Mouse (Mus musculus) urinary bladder, postnatal 4 days (tissue): ENCODE measurements around the gene Arhgap31.
A peak's percentile ranks its signal among the peaks of the same experiment; 100 is the strongest.

Source experiments
- DNase-seq, 2 experiments: peaks; one replicate each; pipeline ENCODE4 v3.0.0; 2021 to 2022; ENCODE audit warnings: low spot score in 2 of 2

Arhgap31 gene

GRCm38 (mm10) chr16:38602989-38603804 is 109.9 kb downstream of the Arhgap31 start:
- no peak for DNase-seq

- no peak for DNase-seq
Measured at GRCm38 (mm10) chr16:38598986-38599680, 113.9 kb downstream of the Arhgap31 start.

GRCm38 (mm10) chr16:38596651-38597050 is 116.4 kb downstream of the Arhgap31 start:
- no peak for DNase-seq

DNA sequence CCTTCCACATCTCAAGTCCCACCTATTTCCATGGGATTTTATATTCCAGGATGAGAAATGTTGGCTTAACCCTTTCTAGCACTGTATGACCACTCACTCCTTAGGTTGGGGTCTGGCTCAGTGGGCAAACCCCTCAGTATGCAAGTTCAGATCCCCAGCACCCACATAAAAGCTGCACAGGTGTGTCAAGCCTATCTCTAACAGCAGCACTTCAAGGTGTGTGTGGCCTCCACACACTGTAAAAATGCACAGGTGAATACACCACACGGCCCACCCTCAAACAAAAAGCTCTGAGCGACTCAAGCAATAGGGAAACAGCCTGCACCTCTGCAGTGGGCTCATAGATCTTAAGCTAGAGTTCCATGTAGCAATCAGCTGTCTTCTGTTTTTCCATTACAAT is 117.0 kb downstream of the Arhgap31 start:
- no peak for DNase-seq

DNA sequence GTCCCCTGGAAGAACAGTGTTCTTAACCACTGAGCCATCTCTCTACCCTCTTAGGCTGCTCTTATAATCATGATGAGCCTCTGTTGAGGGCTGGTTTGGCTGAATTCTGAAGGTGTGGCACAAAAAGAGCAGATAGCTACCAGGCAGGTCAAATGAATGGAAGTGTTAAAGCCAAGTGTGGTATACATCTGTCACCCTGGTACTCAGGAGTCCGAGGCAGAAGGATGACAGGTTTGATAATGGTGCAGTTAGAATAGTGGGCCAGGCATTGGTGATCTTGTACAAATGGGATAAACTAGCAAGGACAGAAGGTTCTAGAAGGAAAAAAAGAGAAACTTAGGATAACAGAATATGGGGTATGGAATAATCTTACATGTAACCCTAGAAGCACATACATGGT is 118.6 kb downstream of the Arhgap31 start:
- no peak for DNase-seq

GRCm38 (mm10) chr16:38592946-38593345 is 120.1 kb downstream of the Arhgap31 start:
- DNase-seq: no peak

DNA sequence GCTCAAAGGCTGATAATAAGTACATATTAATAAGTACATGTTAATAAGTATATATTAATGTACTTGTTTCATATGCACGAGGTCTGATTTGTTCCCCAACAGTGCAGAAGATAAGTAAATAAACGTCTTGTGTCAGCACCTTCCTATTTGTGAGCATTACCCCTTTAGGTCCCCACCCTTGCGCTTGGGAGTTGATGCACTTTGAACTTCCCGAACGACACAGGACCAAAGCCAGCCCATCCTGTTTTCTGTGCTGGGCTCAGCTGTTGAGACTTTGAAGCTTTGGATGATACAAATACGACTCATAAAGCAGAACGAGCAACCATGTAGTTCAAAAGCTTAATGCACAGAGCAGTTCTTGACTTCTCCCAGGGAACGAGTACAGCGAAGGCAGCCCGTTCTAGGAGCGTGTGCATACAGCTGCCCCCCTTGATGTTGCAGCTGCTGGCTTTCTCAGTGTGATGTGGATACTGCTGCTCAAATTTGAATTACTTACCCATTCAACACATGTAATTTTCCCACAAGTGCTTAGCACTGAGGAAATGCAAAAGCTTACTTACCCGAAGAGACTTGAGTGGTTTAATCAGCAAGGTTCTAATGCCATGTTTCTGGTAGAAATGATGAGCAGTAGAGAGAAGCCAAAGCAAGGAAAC is 120.9 kb downstream of the Arhgap31 start:
- DNase-seq: no peak

GRCm38 (mm10) chr16:38591506-38591905 is 121.6 kb downstream of the Arhgap31 start:
- DNase-seq: no peak

GRCm38 (mm10) chr16:38587572-38587971 is 125.5 kb downstream of the Arhgap31 start:
- DNase-seq: no peak

- DNase-seq: no peak
Measured at GRCm38 (mm10) chr16:38587163-38587562, 125.9 kb downstream of the Arhgap31 start.

DNA sequence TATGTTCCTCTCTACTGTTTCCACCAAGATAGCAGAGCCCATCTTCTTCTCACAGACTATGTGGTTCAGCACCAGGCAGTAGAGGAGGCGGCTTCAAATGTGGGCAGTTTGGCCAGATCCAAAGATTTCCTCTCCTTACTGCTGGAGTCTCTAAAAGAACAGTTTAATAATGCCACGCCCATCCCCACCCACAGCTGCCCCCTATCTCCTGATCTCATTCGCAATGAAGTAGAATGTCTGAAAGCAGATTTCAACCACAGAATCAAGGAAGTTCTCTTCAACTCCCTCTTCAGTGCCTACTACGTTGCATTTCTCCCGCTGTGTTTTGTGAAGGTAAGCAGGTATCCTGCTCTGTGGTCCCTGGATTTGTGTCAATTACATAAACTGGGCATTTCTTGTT is 127.9 kb downstream of the Arhgap31 start:
- DNase-seq: no peak

GRCm38 (mm10) chr16:38584761-38585160 is 128.3 kb downstream of the Arhgap31 start:
- no peak for DNase-seq

DNA sequence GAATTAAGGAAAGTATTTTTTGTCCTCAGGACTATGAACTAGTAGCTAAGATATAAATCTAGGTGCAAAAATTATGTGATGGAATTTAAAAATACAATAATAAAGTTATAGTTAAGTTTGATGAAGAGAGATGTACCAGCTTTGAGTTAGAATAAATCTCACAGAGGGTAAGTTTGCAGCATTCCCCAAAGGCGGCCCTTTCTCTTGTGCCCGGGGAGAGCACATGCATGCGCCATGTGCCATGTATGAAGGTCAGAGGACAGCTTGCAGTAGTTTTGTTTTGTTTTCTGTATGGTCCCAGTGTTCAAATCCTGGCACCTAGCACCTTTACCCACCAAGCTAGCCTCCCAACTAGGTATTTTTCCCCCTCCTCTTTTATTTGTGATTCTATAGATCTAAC is 141.6 kb downstream of the Arhgap31 start:
- DNase-seq: no peak

GRCm38 (mm10) chr16:38568192-38568591 is 144.9 kb downstream of the Arhgap31 start:
- DNase-seq: no peak

- no peak for DNase-seq
Measured at GRCm38 (mm10) chr16:38563516-38563915, 149.6 kb downstream of the Arhgap31 start.

GRCm38 (mm10) chr16:38562968-38563327 is 150.1 kb downstream of the Arhgap31 start:
- DNase-seq: no peak

DNA sequence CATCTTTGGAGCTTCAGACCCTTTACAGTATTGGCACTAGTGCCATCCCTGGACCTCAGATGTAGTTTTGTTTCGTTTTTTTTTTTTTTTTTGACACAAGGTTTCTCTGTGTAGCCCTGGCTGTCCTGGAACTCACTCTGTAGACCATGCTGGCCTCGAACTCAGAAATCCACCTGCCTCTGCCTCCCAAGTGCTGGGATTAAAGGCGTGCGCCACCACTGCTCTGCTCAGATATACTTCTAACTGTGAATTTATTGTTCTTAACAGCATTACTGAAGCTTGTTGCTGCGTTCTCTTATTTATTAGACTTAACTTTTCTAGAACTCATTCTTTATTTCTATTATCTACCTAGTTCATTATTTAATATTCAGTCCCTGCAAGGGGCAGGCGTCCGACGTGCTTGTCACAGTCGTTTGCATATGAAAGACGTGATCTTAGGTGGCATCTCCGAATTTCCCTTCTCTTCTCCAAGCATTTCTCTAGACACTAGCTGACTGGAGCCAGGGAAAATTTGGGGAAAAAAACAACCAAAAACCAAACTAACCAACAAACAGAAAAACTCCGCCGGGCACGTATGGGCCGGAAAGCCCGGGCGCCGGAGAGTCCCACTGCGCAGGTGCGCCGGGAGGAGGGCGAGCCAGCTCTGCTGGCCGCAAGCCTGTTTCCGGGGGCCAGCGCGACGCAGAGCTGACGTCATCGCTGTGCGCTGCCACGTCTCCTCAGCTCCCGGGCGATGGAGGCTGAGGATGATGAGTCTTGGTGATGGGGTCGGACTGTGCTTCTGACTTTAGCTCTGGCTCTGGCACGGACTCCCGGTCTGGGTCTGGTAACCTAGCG is 150.7 kb downstream of the Arhgap31 start:
- peak; percentile 94 for DNase-seq

- DNase-seq: no peak
Measured at GRCm38 (mm10) chr16:38558221-38558748, 154.8 kb downstream of the Arhgap31 start, which contains the start of gene Tmem39a. Gene Tmem39a (plus strand): TSS chr16:38558698.

- no peak for DNase-seq
Measured at GRCm38 (mm10) chr16:38555988-38556387, 157.1 kb downstream of the Arhgap31 start.

- DNase-seq: peak; percentile 69 to 80
Measured at GRCm38 (mm10) chr16:38549479-38550396, 163.3 kb downstream of the Arhgap31 start, which contains the start of gene Poglut1. Gene Poglut1 (minus strand): TSS chr16:38550258.
